Mouse (Mus musculus): ENCODE data around the gene Derl3.

GRCm38 (mm10) chr10:75856976-75857375 lies 36.2 kb upstream of the Derl3 start:
- TF ChIP-seq CTCF (IDR thresholded peaks at IDR 0.05; ENCODE audit: borderline replicate concordance, insufficient read depth, low read length) (no peak), POLR2A (IDR thresholded peaks at IDR 0.05; ENCODE audit: low read depth, low read length) (0 out of 2 replicates have a peak, but pooled peaks have one; percentile 26)

All from embryonic fibroblast, embryonic 13.5 days (primary cell).